Comparison of ENCODE assay signal across 19 mouse cellular contexts in genomic region chr11:75142749-75143148, GRCm38 (mm10). TPM values are rescaled to one million over a fixed set of nuclear protein-coding genes. Genes with fewer than 3 reads are reported as not detected.
DNase-seq lines count a peak whose midpoint lies in the region; ATAC-seq and TF ChIP-seq lines count a peak whose summit lies in the region.
"Had no signal": no experiment of that assay in that cellular context is flagged by ENCODE, and none has a peak within 500 bp of the region (broad histone marks: within the 10 kb centered on the region; RNA-seq: fewer than 3 reads in every experiment).

No protein-coding gene starts in this region.

- no peak for TF ChIP-seq POLR2A in kidney, adult 2 months (IDR thresholded peaks at IDR 0.05; ENCODE audit: low read depth, low read length)

- no peak overlapping the region for H3K4me3 ChIP-seq in kidney, embryonic 14.5 days (ENCODE audit: low read length)
- H3K4me3 ChIP-seq in kidney, adult 2 months (ENCODE audit: insufficient read depth, low read depth, low read length) = no peak overlapping the region
- no peak overlapping the region for H3K4me3 ChIP-seq in embryonic facial prominence, embryonic 15.5 days (replicated peaks)
- no peak overlapping the region for H3K4me3 ChIP-seq in limb, embryonic 15.5 days
- H3K4me3 ChIP-seq: heart, embryonic 13.5 days; left cerebral cortex, adult 2 months had no signal

- H3K4me1 ChIP-seq in kidney, embryonic 14.5 days (ENCODE audit: control insufficient read depth, insufficient read depth, low read length) = peaks cover 44% of the 10 kb centered on the region
- H3K4me1 ChIP-seq in kidney, adult 2 months (ENCODE audit: control insufficient read depth, insufficient read depth, low read length) = peaks cover 28% of the 10 kb centered on the region
- H3K4me1 ChIP-seq in embryonic facial prominence, embryonic 15.5 days = peaks cover 67% of the 10 kb centered on the region
- H3K4me1 ChIP-seq in limb, embryonic 15.5 days = peaks cover 67% of the 10 kb centered on the region

- peak overlapping the region; percentile 81; the same call in 1 of the 2 replicates for H3K27ac ChIP-seq in kidney, embryonic 14.5 days (ENCODE audit: low read depth, low read length)
- no peak overlapping the region for H3K27ac ChIP-seq in kidney, adult 2 months (ENCODE audit: insufficient read depth, low read depth, low read length)
- peak overlapping the region; percentile 69 for H3K27ac ChIP-seq in embryonic facial prominence, embryonic 15.5 days (replicated peaks)
- peak overlapping the region; percentile 19; the same call in 1 of the 2 replicates for H3K27ac ChIP-seq in limb, embryonic 15.5 days
- H3K27ac ChIP-seq: left cerebral cortex, adult 2 months had no signal

- no peak for DNase-seq in kidney, adult 2 months
- peak; percentile 41 for DNase-seq in ZHBTc4 (ENCODE audit: low read depth, low spot score)
- DNase-seq in spleen, postnatal 36 days (ENCODE audit: low spot score in 2 of 2) = no peak
- DNase-seq in thymus, postnatal 0 days (ENCODE audit: low spot score) = no peak
- DNase-seq in ovary, adult 18-20 months (ENCODE audit: low spot score) = no peak
- DNase-seq: adrenal gland, postnatal 36 days; cerebellum, adult 8-10 months; gastrocnemius, postnatal 36 days; heart, postnatal 36 days; kidney, postnatal 10 days; midbrain, embryonic 14.5 days; thymus, postnatal 4 days had no signal

- no peaks in the 10 kb centered on the region for H3K27me3 ChIP-seq in kidney, embryonic 14.5 days (ENCODE audit: control insufficient read depth, insufficient read depth, low read length)
- no peaks in the 10 kb centered on the region for H3K27me3 ChIP-seq in kidney, adult 2 months (replicated peaks; ENCODE audit: control insufficient read depth, insufficient read depth, low read length)
- no peaks in the 10 kb centered on the region for H3K27me3 ChIP-seq in embryonic facial prominence, embryonic 15.5 days
- H3K27me3 ChIP-seq in limb, embryonic 15.5 days = no peaks in the 10 kb centered on the region
- H3K27me3 ChIP-seq: heart, embryonic 13.5 days had no signal

- 88% methylated on average over 4 of the region's 4 CpGs for WGBS in kidney, embryonic 14.5 days
- 88% methylated on average over 4 of the region's 4 CpGs for WGBS in kidney, adult 2 months
- WGBS in embryonic facial prominence, embryonic 15.5 days = 61% methylated on average over 4 of the region's 4 CpGs
- WGBS in limb, embryonic 15.5 days = 57% methylated on average over 4 of the region's 4 CpGs

- no peaks in the 10 kb centered on the region for H3K9me3 ChIP-seq in kidney, embryonic 14.5 days (ENCODE audit: control insufficient read depth, low read length)
- no peaks in the 10 kb centered on the region for H3K9me3 ChIP-seq in embryonic facial prominence, embryonic 15.5 days (replicated peaks)
- H3K9me3 ChIP-seq in limb, embryonic 15.5 days = no peaks in the 10 kb centered on the region
- H3K9me3 ChIP-seq: heart, embryonic 13.5 days had no signal

- H3K9ac ChIP-seq in kidney, embryonic 14.5 days (ENCODE audit: low read depth, low read length) = no peak overlapping the region
- H3K9ac ChIP-seq in embryonic facial prominence, embryonic 15.5 days = no peak overlapping the region
- no peak overlapping the region for H3K9ac ChIP-seq in limb, embryonic 15.5 days

- no peak overlapping the region for H3K4me2 ChIP-seq in kidney, embryonic 14.5 days (replicated peaks; ENCODE audit: low read depth, low read length)
- H3K4me2 ChIP-seq in embryonic facial prominence, embryonic 15.5 days (replicated peaks) = no peak overlapping the region
- no peak overlapping the region for H3K4me2 ChIP-seq in limb, embryonic 15.5 days
- H3K4me2 ChIP-seq: heart, embryonic 13.5 days had no signal

- H3K36me3 ChIP-seq in kidney, embryonic 14.5 days (ENCODE audit: control insufficient read depth, insufficient read depth, low read length) = peaks cover 6% of the 10 kb centered on the region; the same call in 1 of the 2 replicates
- peaks cover 3% of the 10 kb centered on the region; the same call in 1 of the 2 replicates for H3K36me3 ChIP-seq in kidney, adult 2 months (ENCODE audit: control insufficient read depth, insufficient read depth, low read length)
- peaks cover 23% of the 10 kb centered on the region for H3K36me3 ChIP-seq in embryonic facial prominence, embryonic 15.5 days
- H3K36me3 ChIP-seq in limb, embryonic 15.5 days = peaks cover 15% of the 10 kb centered on the region

- no peak for ATAC-seq in kidney, embryonic 14.5 days (ENCODE audit: low FRiP score, low TSS enrichment)
- no peak for ATAC-seq in embryonic facial prominence, embryonic 15.5 days (ENCODE audit: insufficient number of reproducible peaks, low FRiP score, low TSS enrichment, low read depth)
- no peak for ATAC-seq in limb, embryonic 15.5 days (ENCODE audit: insufficient number of reproducible peaks, low FRiP score, low TSS enrichment, low read depth)
- ATAC-seq: forebrain, embryonic 14.5 days; hindbrain, embryonic 16.5 days had no signal

- no peak for TF ChIP-seq CTCF in kidney, adult 2 months (conservative IDR thresholded peaks at IDR 0.05; ENCODE audit: insufficient read depth, insufficient read length, low read depth, low read length)

RNA-seq across cellular contexts. Expression of gene Hic1, which starts 26.6 kb away (rescaled TPM):
- 16.9 and 26.6 TPM in 2 replicates for polyA plus RNA-seq in kidney, embryonic 14.5 days (2014; fragmentation: Nextera tagmentation; extraction: Ambion mirVana)
- polyA plus RNA-seq in kidney, adult 2 months (2012; rRNA removed) = 8.6 and 12.6 TPM in 2 replicates
- 17.7 and 19.8 TPM in 2 replicates for polyA plus RNA-seq in embryonic facial prominence, embryonic 15.5 days (2015; fragmentation: Nextera tagmentation; extraction: Ambion mirVana)
- polyA plus RNA-seq in limb, embryonic 15.5 days (2015; fragmentation: Nextera tagmentation; extraction: Ambion mirVana) = 17.2 and 21.2 TPM in 2 replicates
- 8.3 and 11.0 TPM in 2 replicates for polyA plus RNA-seq in thymus, postnatal 0 days (2015; fragmentation: Nextera tagmentation; extraction: Ambion mirVana)

RNA-seq across cellular contexts. Expression of gene Ovca2, which starts 35.9 kb away (rescaled TPM):
- polyA plus RNA-seq in kidney, embryonic 14.5 days (2014; fragmentation: Nextera tagmentation; extraction: Ambion mirVana) = 33.3 and 33.4 TPM in 2 replicates
- 18.6 and 33.7 TPM in 2 replicates for polyA plus RNA-seq in kidney, adult 2 months (2012; rRNA removed)
- polyA plus RNA-seq in embryonic facial prominence, embryonic 15.5 days (2015; fragmentation: Nextera tagmentation; extraction: Ambion mirVana) = 23.8 and 25.1 TPM in 2 replicates
- 22.5 and 23.3 TPM in 2 replicates for polyA plus RNA-seq in limb, embryonic 15.5 days (2015; fragmentation: Nextera tagmentation; extraction: Ambion mirVana)
- 34.2 and 37.7 TPM in 2 replicates for polyA plus RNA-seq in thymus, postnatal 0 days (2015; fragmentation: Nextera tagmentation; extraction: Ambion mirVana)

RNA-seq across cellular contexts. Expression of gene Dph1, which starts 48.3 kb away (rescaled TPM):
- polyA plus RNA-seq in kidney, embryonic 14.5 days (2014; fragmentation: Nextera tagmentation; extraction: Ambion mirVana) = 25.7 and 29.2 TPM in 2 replicates
- polyA plus RNA-seq in kidney, adult 2 months (2012; rRNA removed) = 40.2 and 46.7 TPM in 2 replicates
- polyA plus RNA-seq in embryonic facial prominence, embryonic 15.5 days (2015; fragmentation: Nextera tagmentation; extraction: Ambion mirVana) = 20.5 and 21.0 TPM in 2 replicates
- 21.1 and 23.3 TPM in 2 replicates for polyA plus RNA-seq in limb, embryonic 15.5 days (2015; fragmentation: Nextera tagmentation; extraction: Ambion mirVana)
- 14.0 and 14.1 TPM in 2 replicates for polyA plus RNA-seq in thymus, postnatal 0 days (2015; fragmentation: Nextera tagmentation; extraction: Ambion mirVana)

RNA-seq across cellular contexts. Expression of gene Rtn4rl1, which starts 50.8 kb away (rescaled TPM):
- polyA plus RNA-seq in kidney, embryonic 14.5 days (2014; fragmentation: Nextera tagmentation; extraction: Ambion mirVana) = 2.7 and 4.2 TPM in 2 replicates
- 11.3 and 12.7 TPM in 2 replicates for polyA plus RNA-seq in kidney, adult 2 months (2012; rRNA removed)
- 6.4 and 7.3 TPM in 2 replicates for polyA plus RNA-seq in embryonic facial prominence, embryonic 15.5 days (2015; fragmentation: Nextera tagmentation; extraction: Ambion mirVana)
- 4.9 and 5.8 TPM in 2 replicates for polyA plus RNA-seq in limb, embryonic 15.5 days (2015; fragmentation: Nextera tagmentation; extraction: Ambion mirVana)
- polyA plus RNA-seq in thymus, postnatal 0 days (2015; fragmentation: Nextera tagmentation; extraction: Ambion mirVana) = 7.8 and 8.1 TPM in 2 replicates
